Mouse (Mus musculus) v-Abl transformed pro-B cells (cell line): Measurements from ENCODE around the gene Prkg1.

Source experiments
- in situ Hi-C, 2 experiments: fragments of 400-800 bp; cut with MboI; formaldehyde crosslinking; loops; one replicate each; pipeline ENCODE4 v1.15.1; 2025; ENCODE audit not compliant: unreplicated experiment in 2 of 2

Gene Prkg1

GRCm38 (mm10) chr19:31750976-31751676, 13.7 kb downstream of the Prkg1 start:
- in situ Hi-C loops: loop anchor here (10.0 to 25.0 kb wide), 4 partner anchors 406 to 1914 kb away; no protein-coding TSS in a partner anchor

GRCm38 (mm10) chr19:31746635-31747034, 18.2 kb downstream of the Prkg1 start:
- in situ Hi-C loops: loop anchor here (10.0 kb wide), 2 partner anchors 902 to 1492 kb away; no protein-coding TSS in a partner anchor

DNA sequence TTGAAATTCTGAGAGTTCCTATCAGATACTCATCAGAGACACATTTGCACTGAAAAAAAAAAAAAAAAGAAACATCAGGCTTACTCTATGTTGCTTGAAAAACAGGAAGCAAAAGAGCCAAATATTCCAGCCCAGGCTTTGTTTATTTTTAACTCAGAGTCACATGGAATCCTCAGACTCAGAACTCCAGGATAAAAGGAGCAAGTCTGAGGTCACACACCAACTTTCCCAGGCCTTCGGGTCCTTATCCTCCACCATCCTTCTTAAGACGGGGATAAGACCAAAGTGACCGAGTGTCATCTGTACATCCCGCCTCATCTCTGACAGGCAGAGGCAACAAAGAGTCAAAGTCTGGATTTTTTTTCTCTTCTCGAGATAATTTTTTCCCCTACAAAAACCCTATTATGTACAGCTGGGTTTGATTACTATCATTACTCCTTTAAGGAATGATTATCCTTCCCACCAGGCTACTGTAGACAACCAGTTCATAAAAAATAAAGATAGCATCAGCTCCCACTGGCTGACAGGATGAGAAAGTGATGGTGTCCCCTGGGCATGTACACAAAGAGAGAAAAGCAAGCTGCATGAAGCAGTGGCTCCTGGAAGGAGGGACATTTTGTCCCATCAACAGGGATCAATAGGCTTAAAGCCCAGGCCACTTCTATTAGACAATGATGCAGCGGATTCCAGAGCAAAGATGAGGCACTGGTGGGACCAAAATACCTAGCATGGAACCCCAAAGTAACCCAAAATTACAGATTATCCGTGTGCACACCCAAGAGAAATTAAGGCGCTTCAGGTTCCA, 21.4 kb downstream of the Prkg1 start:
- in situ Hi-C loops: loop anchor here (10.0 kb wide), 2 partner anchors 899 to 1489 kb away; no protein-coding TSS in a partner anchor

DNA sequence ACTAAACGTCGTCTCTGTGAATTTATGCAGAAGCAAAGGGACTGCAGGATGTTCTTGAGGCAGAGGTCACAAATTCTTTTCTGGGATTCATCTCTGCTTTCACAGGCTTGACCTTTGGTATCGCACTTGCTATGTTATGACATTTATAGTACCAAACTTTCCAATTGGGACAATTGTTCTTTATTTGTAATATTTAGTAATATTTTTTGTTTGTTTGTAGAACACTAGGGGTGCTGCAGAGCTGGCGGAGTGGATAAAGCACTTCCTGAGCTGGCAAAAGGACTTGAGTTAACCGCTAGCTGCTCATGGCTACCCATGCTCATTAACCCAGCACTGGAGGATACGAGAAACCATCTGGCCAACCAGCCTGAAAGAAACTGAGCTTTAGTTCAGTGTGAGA, 49.9 kb downstream of the Prkg1 start:
- in situ Hi-C loops: no loop called here

DNA sequence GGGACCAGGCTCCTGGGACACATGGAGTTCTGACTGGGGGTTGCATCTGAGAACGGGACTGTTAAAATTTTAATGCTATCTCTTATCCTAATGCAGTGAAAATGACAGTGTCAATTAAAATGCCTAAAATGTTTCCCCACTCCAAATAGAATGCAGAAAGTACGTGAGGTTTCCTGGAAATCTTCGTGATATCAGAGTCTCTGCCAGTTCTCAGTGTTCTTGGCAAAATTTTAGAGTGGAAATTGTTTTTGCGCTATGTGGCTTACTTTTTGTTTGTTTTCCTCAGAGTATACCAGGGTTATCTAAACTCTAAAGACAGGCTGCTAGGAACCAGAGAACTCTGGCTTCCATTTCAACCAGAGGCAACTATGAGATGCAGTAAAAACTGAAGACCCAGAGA, 50.4 kb downstream of the Prkg1 start:
- in situ Hi-C loops: no loop called here

GRCm38 (mm10) chr19:31713321-31713720, 51.5 kb downstream of the Prkg1 start:
- in situ Hi-C loops: no loop called here

DNA sequence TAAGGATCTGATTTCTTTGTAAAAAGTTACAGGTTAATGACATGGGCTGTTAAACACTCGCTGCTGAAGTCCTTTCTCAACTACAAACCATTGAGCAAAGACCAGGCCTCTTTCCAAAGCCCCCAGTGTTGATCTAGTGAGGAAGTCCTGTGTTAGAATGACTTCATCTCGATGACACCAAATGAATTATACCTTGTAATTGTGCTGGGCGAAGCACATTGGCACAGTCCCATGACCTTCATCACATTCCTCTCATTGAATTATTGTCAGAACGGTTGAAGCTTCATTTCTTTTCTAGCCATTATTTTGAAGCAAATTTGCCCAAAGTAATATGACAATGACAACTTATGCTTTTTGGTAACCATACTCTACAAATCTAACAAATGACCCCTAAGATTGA, 54.5 kb downstream of the Prkg1 start:
- in situ Hi-C loops: no loop called here

DNA sequence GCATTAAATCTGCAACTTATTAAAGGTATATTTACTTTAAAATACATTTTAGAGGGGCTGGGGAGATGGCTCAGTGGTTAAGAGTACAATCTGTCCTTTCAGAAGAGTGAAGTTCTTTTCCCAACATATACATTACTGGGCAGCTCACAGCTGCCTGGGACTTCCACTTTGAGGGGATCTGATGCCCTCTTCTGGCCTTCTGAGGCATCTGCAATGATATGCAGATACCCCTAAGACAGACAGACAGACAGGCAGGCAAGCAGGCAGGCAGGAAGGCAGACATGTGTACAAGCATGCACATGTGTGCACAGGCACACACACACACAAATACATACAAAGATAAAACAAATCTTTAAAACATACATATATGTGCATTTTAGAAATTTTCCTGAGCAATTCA, 60.8 kb downstream of the Prkg1 start:
- in situ Hi-C loops: no loop called here

DNA sequence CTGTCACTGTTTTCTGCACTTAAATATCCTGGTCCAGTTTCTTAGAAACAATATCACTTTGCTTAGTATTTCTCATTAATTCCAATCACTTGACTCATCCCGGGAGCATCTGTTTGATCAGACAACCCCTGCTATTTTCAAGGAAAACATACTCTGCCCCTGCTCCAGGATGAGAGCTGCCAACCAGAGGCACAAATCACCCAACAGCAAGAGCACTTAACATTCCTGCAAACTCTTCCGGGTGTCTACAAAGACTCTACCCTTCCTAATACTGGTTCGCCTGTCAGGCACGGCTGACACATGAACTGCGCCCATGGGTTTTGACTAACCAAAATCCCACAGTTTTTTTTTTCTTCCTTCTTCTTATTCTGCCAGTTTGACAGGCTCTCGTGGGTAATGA, 65.9 kb downstream of the Prkg1 start:
- in situ Hi-C loops: no loop called here

DNA sequence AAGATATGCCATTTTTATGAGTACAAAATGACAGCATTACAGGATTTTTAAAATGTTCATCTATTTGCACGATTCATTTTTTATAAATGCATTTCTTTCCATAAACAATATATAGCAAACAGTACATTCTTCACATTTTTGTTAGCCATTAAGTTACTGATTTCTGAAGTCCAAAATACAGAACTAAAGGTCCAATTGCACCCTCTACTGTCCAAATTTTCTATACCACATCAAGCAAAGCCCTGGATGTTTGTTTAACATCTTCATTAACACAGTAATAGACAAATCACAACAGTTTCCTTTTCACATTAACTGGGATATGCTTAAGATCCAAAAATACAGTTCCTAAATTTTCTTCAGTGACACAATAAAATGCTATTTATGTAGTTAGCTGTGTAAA, 84.0 kb downstream of the Prkg1 start:
- in situ Hi-C loops: loop anchor here in 1 of 2 experiments (10.0 kb wide), 1 partner anchor 836 kb away; no protein-coding TSS in a partner anchor

DNA sequence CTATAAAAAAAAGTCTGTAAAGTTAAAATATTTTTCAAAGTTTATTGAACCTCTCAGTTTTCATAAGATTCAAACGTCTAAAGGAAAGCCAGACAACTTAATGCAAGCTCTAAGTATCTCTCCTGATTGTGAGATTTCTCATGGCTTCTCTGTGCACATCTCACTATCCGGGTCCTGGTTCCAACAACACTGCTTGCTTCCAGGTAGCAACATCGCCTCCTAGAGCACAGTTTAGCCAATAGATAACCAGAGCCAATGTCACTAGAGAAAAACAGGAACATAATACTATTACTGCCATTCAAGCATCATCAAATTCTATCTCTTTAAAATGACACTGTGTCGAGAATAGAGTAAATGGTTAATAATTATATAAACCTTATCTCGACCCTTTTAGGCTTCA, 86.5 kb downstream of the Prkg1 start:
- in situ Hi-C loops: no loop called here

DNA sequence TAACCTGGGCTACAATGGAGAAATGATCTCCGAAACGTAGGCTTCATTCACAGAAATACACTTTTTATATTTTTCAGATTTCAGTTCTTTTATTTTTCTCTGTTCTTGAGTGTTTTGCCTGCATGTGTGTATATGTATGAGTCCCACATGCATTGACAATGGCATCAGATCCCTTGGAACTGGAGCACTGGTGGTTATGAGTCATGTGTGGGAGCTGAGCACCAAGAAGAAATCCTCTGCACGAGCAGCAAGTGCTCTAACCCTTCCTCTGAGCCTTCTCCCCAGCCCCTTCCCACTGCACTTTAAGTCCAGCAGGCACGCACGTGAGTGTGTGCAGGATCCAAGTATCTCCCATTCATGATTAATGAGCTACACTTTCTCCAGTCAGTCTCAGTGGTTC, 93.1 kb downstream of the Prkg1 start:
- in situ Hi-C loops: no loop called here

GRCm38 (mm10) chr19:31665007-31665406, 99.8 kb downstream of the Prkg1 start:
- in situ Hi-C loops: no loop called here

- in situ Hi-C loops: no loop called here
Measured at GRCm38 (mm10) chr19:31664159-31664991, 100.5 kb downstream of the Prkg1 start.

DNA sequence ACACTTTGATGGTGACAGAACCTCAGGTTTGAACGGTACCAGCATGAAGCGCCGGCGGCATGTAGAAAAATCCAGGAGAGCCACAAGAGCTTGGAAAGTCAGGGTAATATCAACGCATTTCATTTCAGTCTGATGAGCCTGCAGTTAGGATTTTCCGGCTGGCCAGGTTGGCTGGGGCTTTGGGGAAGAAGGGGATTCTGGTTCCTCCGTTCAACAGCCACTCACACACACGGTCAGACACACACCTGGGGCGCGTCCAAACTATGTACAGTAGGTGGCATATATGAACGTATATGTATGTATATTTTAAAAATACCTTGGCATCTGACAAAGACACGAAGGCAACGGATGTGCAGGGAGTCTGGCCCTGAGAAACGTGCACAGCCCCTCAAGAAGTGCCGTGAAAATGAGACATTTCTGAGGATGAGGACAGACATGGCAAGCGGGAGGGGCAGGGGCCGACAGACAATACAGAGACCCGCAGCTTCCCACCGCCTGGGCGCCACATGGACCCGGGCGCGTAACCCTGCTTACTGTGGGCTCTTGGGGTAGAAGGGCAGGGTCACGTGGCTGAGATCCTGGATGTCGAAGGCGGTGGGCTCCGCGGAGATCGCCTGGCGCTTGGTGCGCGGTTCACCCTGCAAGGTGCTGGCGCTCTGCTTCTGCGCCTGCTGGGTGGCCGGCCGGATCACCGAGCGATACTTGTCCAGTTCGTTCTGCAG, 101.2 kb downstream of the Prkg1 start:
- in situ Hi-C loops: no loop called here

- in situ Hi-C loops: no loop called here
Measured at GRCm38 (mm10) chr19:31662802-31663201, 102.0 kb downstream of the Prkg1 start.

GRCm38 (mm10) chr19:31658751-31659397, 106.0 kb downstream of the Prkg1 start:
- in situ Hi-C loops: no loop called here

GRCm38 (mm10) chr19:31656256-31656655, 108.6 kb downstream of the Prkg1 start:
- in situ Hi-C loops: no loop called here

GRCm38 (mm10) chr19:31655826-31656225, 109.0 kb downstream of the Prkg1 start:
- in situ Hi-C loops: no loop called here

GRCm38 (mm10) chr19:31654022-31654421, 110.8 kb downstream of the Prkg1 start:
- in situ Hi-C loops: no loop called here
